Mouse (Mus musculus) kidney, adult 2 months (tissue): Measurements from ENCODE around the gene Mapkapk3.

Source experiments
- CTCF ChIP-seq: fragments of 200-500 bp; conservative IDR thresholded peaks from 2 replicates; pipeline ENCODE4 v1.5.1; 2011; ENCODE audit warnings: low read depth, mild to moderate bottlenecking, control low read depth, low read length, moderate library complexity, mixed read lengths; ENCODE audit not compliant: insufficient read depth, insufficient read length
- POLR2A ChIP-seq: fragments of 200-500 bp; IDR thresholded peaks from one replicate; pipeline ENCODE4 v1.6.1; 2011; ENCODE audit warnings: low read depth, low read length, control low read depth

DNA sequence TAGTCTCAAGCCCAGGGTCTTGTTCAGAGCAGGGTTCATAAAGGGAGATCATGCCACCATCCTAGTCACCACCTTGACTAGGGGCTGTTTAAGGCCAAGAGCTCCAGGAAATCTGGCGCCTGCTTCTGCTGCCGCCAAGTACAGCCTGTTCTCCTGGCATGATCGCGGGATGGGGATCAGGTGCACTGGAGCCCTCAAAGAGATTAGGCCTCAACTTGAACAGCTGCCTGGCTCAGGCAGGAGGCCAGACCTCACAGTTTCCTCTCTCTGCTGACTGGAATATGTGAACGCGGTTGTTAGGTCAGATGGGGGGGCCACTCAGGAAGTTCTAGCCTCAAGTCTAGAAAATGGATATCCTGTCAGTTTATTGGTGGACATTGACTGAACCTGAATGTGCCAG lies 33.9 kb upstream of the Mapkapk3 start:
- TF ChIP-seq CTCF, result no peak
- no peak for TF ChIP-seq POLR2A
